Comparison of ENCODE assay signal across 22 mouse cellular contexts in the genomic region with DNA sequence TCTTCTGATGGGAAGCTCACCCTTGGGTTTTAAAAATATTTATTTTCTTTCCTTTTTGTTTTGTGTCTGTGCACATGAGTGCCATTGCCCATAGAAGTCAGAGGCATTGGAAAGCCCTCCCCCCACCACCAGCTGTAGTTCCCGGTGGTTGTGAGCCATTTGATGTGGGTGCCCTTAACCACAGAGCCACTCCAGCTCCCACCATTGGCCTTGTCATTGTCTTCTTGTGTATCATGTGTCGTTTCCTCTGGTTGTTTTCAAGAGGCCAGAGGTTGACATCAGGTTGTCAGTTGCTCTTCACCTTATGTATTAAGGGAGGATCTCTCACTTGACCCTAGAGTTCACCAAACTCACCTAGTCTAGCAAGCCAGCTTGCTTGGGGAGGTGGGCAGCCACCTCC. TPM values are rescaled to one million over a fixed set of nuclear protein-coding genes. Genes with fewer than 3 reads are reported as not detected.
DNase-seq lines count a peak whose midpoint lies in the region; ATAC-seq and TF ChIP-seq lines count a peak whose summit lies in the region.
"Had no signal": no experiment of that assay in that cellular context is flagged by ENCODE, and none has a peak within 500 bp of the region (broad histone marks: within the 10 kb centered on the region; RNA-seq: fewer than 3 reads in every experiment).

No protein-coding gene starts in this region.

- H3K4me1 ChIP-seq in thymus, adult 2 months (replicated peaks; ENCODE audit: control insufficient read depth, insufficient read depth, low read length), result peaks cover 16% of the 10 kb centered on the region
- H3K4me1 ChIP-seq in hindbrain, embryonic 13.5 days (replicated peaks), result no peaks in the 10 kb centered on the region
- H3K4me1 ChIP-seq: embryonic facial prominence, embryonic 13.5 days; forebrain, embryonic 13.5 days; intestine, embryonic 15.5 days had no signal

- peaks cover 51% of the 10 kb centered on the region for H3K36me3 ChIP-seq in thymus, adult 2 months (ENCODE audit: control insufficient read depth, insufficient read depth, low read length)
- peaks cover 75% of the 10 kb centered on the region for H3K36me3 ChIP-seq in hindbrain, embryonic 13.5 days

- ATAC-seq in hindbrain, embryonic 13.5 days (ENCODE audit: low FRiP score), result no peak
- ATAC-seq: forebrain, embryonic 13.5 days; forebrain, postnatal 0 days; hindbrain, embryonic 16.5 days; intestine, embryonic 15.5 days had no signal

- H3K4me2 ChIP-seq in hindbrain, embryonic 13.5 days, result no peak overlapping the region
- H3K4me2 ChIP-seq: embryonic facial prominence, embryonic 13.5 days; forebrain, embryonic 13.5 days; heart, embryonic 13.5 days; intestine, embryonic 15.5 days had no signal

- TF ChIP-seq CTCF in thymus, adult 2 months (IDR thresholded peaks at IDR 0.05; ENCODE audit: borderline replicate concordance, control insufficient read depth, extremely low read depth, insufficient read depth, low read length, poor library complexity), result no peak

- DNase-seq in CD8-positive naive resting alpha-beta T cell, adult 2 months (ENCODE audit: low read depth in 2 of 2, low spot score in 2 of 2), result peak; percentile 4 to 30
- DNase-seq in induced T-regulatory cell, adult 2 months (ENCODE audit: low read depth), result peak; percentile 37
- peak; percentile 81 for DNase-seq in thymus, adult 2 months
- peak; percentile 83 for DNase-seq in thymus, postnatal 25 days
- no peak for DNase-seq in urinary bladder, adult 2 months (ENCODE audit: low spot score)
- DNase-seq in Muller cell, postnatal 12 days (ENCODE audit: inconsistent ontology term), result no peak
- no peak for DNase-seq in ovary, postnatal 36 days (ENCODE audit: low spot score)
- DNase-seq: adrenal gland, postnatal 14 days; cerebellum, adult 11-12 months; cerebellum, adult 9-10 months; cerebellum, postnatal 36 days; forebrain, postnatal 0 days; gastrocnemius, postnatal 25 days; heart, adult 11 months; heart, postnatal 36 days had no signal

- H3K27ac ChIP-seq in thymus, adult 2 months (ENCODE audit: control insufficient read depth, insufficient read depth, low read length), result no peak overlapping the region
- no peak overlapping the region for H3K27ac ChIP-seq in hindbrain, embryonic 13.5 days
- H3K27ac ChIP-seq: embryonic facial prominence, embryonic 13.5 days; forebrain, embryonic 13.5 days; heart, embryonic 13.5 days; intestine, embryonic 15.5 days had no signal

- H3K4me3 ChIP-seq in thymus, adult 2 months (ENCODE audit: control insufficient read depth, insufficient read depth, low read length), result no peak overlapping the region
- H3K4me3 ChIP-seq in hindbrain, embryonic 13.5 days, result no peak overlapping the region
- H3K4me3 ChIP-seq: embryonic facial prominence, embryonic 13.5 days; forebrain, embryonic 13.5 days; heart, embryonic 13.5 days; intestine, embryonic 15.5 days had no signal

- no peaks in the 10 kb centered on the region for H3K27me3 ChIP-seq in thymus, adult 2 months (ENCODE audit: control insufficient read depth, insufficient read depth, low read length)
- H3K27me3 ChIP-seq in hindbrain, embryonic 13.5 days, result no peaks in the 10 kb centered on the region
- H3K27me3 ChIP-seq: CH12.LX; embryonic facial prominence, embryonic 13.5 days; forebrain, embryonic 13.5 days; heart, embryonic 13.5 days; intestine, embryonic 15.5 days had no signal

- H3K9me3 ChIP-seq in hindbrain, embryonic 13.5 days, result no peaks in the 10 kb centered on the region
- H3K9me3 ChIP-seq: embryonic facial prominence, embryonic 13.5 days; forebrain, embryonic 13.5 days; heart, embryonic 13.5 days; intestine, embryonic 15.5 days had no signal

- 6% methylated on average over 2 of the region's 2 CpGs for WGBS in thymus, adult 2 months
- WGBS in hindbrain, embryonic 13.5 days, result 80% methylated on average over 2 of the region's 2 CpGs

- TF ChIP-seq POLR2A in thymus, adult 2 months (IDR thresholded peaks at IDR 0.05; ENCODE audit: control insufficient read depth, extremely low read depth, insufficient read depth, low read length, poor library complexity), result no peak

- H3K9ac ChIP-seq in hindbrain, embryonic 13.5 days, result no peak overlapping the region
- H3K9ac ChIP-seq: embryonic facial prominence, embryonic 13.5 days; forebrain, embryonic 13.5 days; forebrain, postnatal 0 days; heart, embryonic 13.5 days; intestine, embryonic 15.5 days had no signal

RNA-seq across cellular contexts. Expression of a gene that starts 23.3 kb away (rescaled TPM):
- polyA plus RNA-seq in thymus, adult 2 months (2012; rRNA removed), result 15.1 and 17.7 TPM in 2 replicates
- 11.2 and 11.3 TPM in 2 replicates for polyA plus RNA-seq in urinary bladder, adult 2 months (2012; rRNA removed)
- polyA plus RNA-seq in hindbrain, embryonic 13.5 days (2015; fragmentation: Nextera tagmentation; extraction: Ambion mirVana), result 10.7 and 13.4 TPM in 2 replicates

RNA-seq across cellular contexts. Expression of a gene that starts 33.2 kb away (rescaled TPM):
- 46.4 and 53.9 TPM in 2 replicates for polyA plus RNA-seq in thymus, adult 2 months (2012; rRNA removed)
- 45.2 and 45.8 TPM in 2 replicates for polyA plus RNA-seq in urinary bladder, adult 2 months (2012; rRNA removed)
- 132 and 139 TPM in 2 replicates for polyA plus RNA-seq in hindbrain, embryonic 13.5 days (2015; fragmentation: Nextera tagmentation; extraction: Ambion mirVana)

Comparison
In these comparisons a context has a peak if more than half of its experiments do, and no peak if none do; other contexts are left out.
1. DNase-seq: peak in CD8-positive naive resting alpha-beta T cell, adult 2 months (2 of 2), induced T-regulatory cell, adult 2 months (single experiment), thymus, adult 2 months (single experiment) and thymus, postnatal 25 days (single experiment); none in urinary bladder, adult 2 months (single experiment), Muller cell, postnatal 12 days (single experiment) and ovary, postnatal 36 days (single experiment).